Mouse (Mus musculus) T-helper 1 cell (primary cell): ENCODE measurements around the gene Dnajb2.
"Not testable (repeated sequence)": the region's sequence is repeated elsewhere in the genome, so short reads cannot be mapped to it uniquely, and the experiment has no call there.

Experiments
- in situ Hi-C: fragments of 300-600 bp; cut with MboI, MseI; formaldehyde crosslinking; loops from one replicate; pipeline ENCODE4 v1.15.1; 2025; ENCODE audit warnings: high pct_unique_total_duplicates

The Dnajb2 gene

GRCm38 (mm10) chr1:75218227-75219001, 17.8 kb upstream of the Dnajb2 start:
- in situ Hi-C loops = loop anchor here (5.0 kb wide), 1 partner anchor 99 kb away; the partner anchor contains the start of gene Dnpep

- in situ Hi-C loops = loop anchor here (5.0 kb wide), 1 partner anchor 98 kb away; the partner anchor contains the start of gene Dnpep
These were observed 17.1 kb upstream of the Dnajb2 start for GRCm38 (mm10) chr1:75219078-75219477.

DNA sequence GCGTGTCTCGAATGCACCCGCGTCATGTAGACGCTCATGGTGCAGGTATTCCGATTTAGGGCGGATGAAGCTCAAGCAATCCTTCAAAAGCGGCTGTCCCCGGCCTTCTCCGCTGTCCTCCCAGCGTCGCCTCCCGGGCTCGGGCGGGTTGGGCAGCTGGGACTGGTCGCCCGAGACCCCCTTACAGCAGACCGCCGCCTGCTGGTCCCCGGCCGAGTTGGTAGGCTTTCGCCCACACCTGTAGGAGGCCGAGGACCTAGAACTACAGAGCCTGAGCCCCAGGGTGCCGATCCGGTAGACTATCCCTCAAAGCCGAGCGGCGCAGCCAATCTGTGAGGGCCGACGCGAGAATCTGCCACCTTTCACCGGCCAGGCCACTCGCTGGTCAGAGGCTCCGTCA, 16.7 kb upstream of the Dnajb2 start, which contains the start of gene Tuba4a:
Gene Tuba4a (minus strand): TSS at position 335 of the 400 bp plus-strand sequence.
- in situ Hi-C loops = loop anchor here (5.0 kb wide), 1 partner anchor 98 kb away; the partner anchor contains the start of gene Dnpep

- in situ Hi-C loops = no loop called here
These were observed 14.7 kb upstream of the Dnajb2 start for GRCm38 (mm10) chr1:75221538-75221937.

- in situ Hi-C loops = no loop called here
These were observed 13.3 kb upstream of the Dnajb2 start for GRCm38 (mm10) chr1:75222926-75223325.

GRCm38 (mm10) chr1:75223532-75223931, 12.7 kb upstream of the Dnajb2 start:
- in situ Hi-C loops = no loop called here

DNA sequence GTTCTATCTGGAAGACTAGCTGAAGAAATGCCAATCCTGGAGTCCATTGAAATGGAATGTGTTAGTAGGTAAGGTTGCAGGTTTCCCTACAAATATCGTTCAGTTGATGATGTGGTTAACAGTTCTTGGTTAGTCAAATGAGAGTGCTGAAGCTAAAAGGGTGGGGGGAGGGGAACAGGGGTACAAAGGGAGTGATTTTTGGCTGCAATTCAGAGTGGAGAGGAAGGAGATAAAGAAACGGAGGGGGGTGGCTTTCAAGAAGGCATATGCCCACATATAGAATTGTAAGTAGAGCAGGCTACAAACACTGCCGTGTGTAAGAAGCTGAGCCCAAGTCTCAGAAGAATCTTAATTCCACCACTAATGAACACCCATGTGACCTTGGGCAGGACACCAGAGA, 10.7 kb upstream of the Dnajb2 start:
- in situ Hi-C loops = no loop called here

GRCm38 (mm10) chr1:75226138-75226537, 10.1 kb upstream of the Dnajb2 start:
- in situ Hi-C loops = no loop called here

GRCm38 (mm10) chr1:75227653-75228052, 8.6 kb upstream of the Dnajb2 start:
- in situ Hi-C loops = no loop called here

- in situ Hi-C loops = no loop called here
These were observed 7.0 kb upstream of the Dnajb2 start for GRCm38 (mm10) chr1:75229158-75229557.

DNA sequence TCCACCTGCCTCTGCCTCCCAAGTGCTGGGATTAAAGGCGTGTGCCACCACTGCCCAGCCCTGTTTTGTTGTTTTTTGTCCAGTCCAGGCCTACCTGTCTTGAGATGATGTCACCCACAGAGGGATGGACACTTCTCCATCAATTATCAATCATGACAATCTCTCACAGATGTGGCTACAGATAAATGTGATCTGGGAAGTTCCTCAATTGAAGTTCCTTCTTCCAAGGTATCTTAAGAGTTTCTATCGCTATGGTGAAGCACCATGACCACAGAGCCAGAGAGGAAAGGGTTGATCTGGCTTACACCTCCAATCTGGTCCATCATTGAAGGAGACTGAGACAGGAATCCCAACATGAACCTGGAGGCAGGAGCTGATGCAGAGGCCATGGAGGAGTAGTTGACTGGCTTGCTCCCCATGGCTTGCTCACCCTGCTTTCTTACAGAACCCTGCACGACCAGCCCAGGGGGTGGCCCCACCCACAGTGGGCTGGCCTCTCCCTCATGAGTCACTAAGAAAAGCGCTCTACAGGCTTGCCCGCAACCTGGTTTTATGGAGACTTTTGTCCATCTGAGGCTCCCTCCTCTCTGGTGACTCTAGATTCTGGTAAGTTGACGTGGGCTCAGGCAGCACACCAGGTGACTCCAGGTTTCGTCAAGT, 5.7 kb upstream of the Dnajb2 start:
- in situ Hi-C loops = no loop called here

- in situ Hi-C loops = no loop called here
These were observed 5.0 kb upstream of the Dnajb2 start for GRCm38 (mm10) chr1:75231224-75231623.

DNA sequence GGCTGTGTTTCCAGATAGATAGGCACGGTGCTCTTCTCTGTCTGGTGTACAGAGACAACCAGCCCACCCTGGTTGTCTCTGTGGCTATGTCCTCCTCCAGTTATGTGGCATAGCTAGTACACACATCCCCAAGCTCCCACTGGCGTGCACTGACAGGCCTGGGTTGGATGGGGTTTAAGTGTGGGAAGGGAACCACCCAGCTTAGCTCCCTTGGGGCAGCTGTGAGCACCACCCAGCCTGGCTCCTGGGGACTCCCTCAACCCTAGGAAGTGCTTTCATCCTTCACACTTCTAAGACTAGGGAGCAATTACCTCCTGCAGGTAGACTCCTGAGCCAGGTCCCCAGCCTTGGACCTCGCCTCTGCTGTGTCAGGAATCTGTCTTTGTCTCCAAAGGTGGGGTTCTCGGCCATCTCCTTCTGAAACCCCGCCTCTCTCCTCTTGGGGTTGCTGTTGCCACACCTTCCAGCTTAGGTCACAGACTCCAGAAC, 4.5 kb upstream of the Dnajb2 start, which contains the start of gene A630095N17Rik:
Gene A630095N17Rik (minus strand): TSS at position 439 of the 489 bp plus-strand sequence.
- in situ Hi-C loops = no loop called here

DNA sequence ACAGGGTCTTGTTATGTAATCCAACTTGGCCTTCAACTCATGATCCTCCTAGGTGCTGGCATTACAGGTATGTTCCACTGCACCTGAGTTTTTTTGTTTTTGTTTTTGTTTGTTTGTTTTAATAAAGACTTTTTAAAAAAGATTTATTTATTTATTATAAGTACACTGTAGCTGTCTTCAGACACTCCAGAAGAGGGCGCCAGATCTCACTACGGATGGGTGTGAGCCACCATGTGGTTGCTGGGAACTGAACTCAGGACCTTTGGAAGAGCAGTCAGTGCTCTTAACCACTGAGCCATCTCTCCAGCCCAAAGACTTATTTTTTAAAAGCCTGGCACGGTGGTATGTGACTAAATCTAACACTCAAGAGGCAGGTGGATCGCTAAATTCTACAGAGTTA, 3.7 kb upstream of the Dnajb2 start:
- in situ Hi-C loops = not testable (repeated sequence)

DNA sequence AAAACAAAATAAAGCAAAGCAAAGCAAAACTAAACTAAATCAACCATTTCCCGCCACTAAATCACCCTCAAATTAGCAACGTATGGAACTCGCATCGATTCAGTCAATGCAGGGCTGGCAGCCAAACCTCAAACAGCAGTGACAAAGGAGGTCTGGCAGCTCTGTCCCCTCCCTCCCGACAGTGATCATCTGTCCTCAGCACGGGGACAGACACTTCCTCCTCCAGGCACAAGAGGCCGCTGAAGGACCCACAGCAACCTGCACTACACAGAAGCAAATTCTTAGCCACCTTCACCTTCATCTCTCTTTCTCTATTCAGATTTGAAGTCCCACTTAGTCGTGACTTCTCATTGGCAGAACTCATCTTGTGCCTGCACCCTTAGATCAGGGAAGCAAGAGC, 1.6 kb upstream of the Dnajb2 start:
- in situ Hi-C loops = no loop called here

GRCm38 (mm10) chr1:75239591-75239990, 3.4 kb downstream of the Dnajb2 start:
- in situ Hi-C loops = no loop called here

DNA sequence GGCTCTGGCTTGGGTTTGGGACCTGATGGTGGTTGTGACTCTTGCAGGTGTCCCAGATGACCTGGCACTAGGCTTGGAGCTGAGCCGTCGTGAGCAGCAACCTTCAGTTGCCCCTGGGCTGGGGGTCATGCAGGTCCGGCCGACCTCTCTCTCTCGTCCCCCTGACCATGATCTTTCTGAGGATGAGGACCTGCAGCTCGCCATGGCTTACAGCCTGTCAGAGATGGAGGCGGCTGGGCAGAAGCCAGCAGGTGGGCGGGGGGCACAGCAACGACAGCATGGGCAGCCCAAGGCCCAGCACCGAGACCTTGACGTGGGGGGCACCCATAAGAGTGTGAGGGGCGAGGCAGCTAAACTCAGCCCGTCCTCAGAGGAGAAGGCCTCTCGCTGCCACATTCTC, 7.2 kb downstream of the Dnajb2 start:
- in situ Hi-C loops = no loop called here

- in situ Hi-C loops = no loop called here
These were observed 8.1 kb downstream of the Dnajb2 start for GRCm38 (mm10) chr1:75244175-75244826.

DNA sequence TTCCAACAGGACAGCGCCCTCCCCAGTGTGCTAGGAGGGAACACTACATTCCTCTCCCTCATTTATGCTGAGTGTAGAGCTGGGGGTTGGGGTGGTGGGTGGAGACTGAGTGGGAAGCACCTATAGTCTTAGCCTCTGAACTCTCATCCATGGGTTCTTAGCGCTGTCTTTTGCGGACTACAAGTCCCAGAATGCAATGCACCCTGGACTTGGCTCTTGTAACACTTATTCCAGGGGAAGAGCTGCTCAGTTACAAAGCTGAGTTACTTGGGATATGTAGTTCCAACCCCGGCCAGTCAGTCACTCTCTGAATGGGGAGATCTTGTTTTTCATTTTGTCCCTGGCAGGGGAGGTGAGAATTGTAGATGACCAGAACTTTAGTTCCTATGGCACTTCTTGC, 8.6 kb downstream of the Dnajb2 start:
- in situ Hi-C loops = no loop called here

GRCm38 (mm10) chr1:75247071-75247930, 11.1 kb downstream of the Dnajb2 start:
- in situ Hi-C loops = no loop called here
